Mouse (Mus musculus) gastrocnemius, postnatal 10 days (tissue): ENCODE measurements at regions not wholly inside any gene's neighbourhood (a gene's known extent, or its start where the extent isn't known, plus 50 kb on each side); places are given as distances from the start of the nearest gene placed in this dataset.

Experiments used
- DNase-seq: peaks from one replicate; pipeline ENCODE4 v3.0.0; 2021; ENCODE audit warnings: mixed read lengths

GRCm38 (mm10) chr5:111506821-111507220, 89.7 kb downstream of the Mn1 start:
- peak; percentile 53 for DNase-seq

GRCm38 (mm10) chr5:111507332-111507731, 90.2 kb downstream of the Mn1 start:
- DNase-seq, result no peak

GRCm38 (mm10) chr5:111509014-111509561, 91.9 kb downstream of the Mn1 start:
- peak; percentile 30 for DNase-seq

GRCm38 (mm10) chr5:111509575-111510057, 92.5 kb downstream of the Mn1 start:
- DNase-seq, result no peak

- no peak for DNase-seq
Observed at GRCm38 (mm10) chr5:111510183-111510878, 93.2 kb downstream of the Mn1 start.

GRCm38 (mm10) chr5:111510879-111511231, 93.7 kb downstream of the Mn1 start:
- no peak for DNase-seq

GRCm38 (mm10) chr5:111511982-111512381, 94.8 kb downstream of the Mn1 start:
- no peak for DNase-seq

- DNase-seq, result no peak
Observed at GRCm38 (mm10) chr5:111513976-111514375, 96.8 kb downstream of the Mn1 start.

- DNase-seq, result no peak
Observed at GRCm38 (mm10) chr5:111519059-111519458, 101.9 kb downstream of the Mn1 start.

- no peak for DNase-seq
Observed at GRCm38 (mm10) chr5:111519500-111520041, 102.4 kb downstream of the Mn1 start.

GRCm38 (mm10) chr5:111521866-111522265, 104.7 kb downstream of the Mn1 start:
- DNase-seq, result no peak

GRCm38 (mm10) chr5:111522586-111522985, 105.4 kb downstream of the Mn1 start:
- DNase-seq, result peak; percentile 60

- DNase-seq, result no peak
Observed at GRCm38 (mm10) chr5:111527741-111528140, 110.6 kb downstream of the Mn1 start.

- peak; percentile 39 for DNase-seq
Observed at GRCm38 (mm10) chr5:111529096-111529495, 111.9 kb downstream of the Mn1 start.

GRCm38 (mm10) chr5:111530628-111531524, 113.7 kb downstream of the Mn1 start:
- peak; percentile 48 for DNase-seq

- peak; percentile 28 for DNase-seq
Observed at GRCm38 (mm10) chr5:111532446-111533035, 115.4 kb downstream of the Mn1 start.

- peak; percentile 59 for DNase-seq
Observed at GRCm38 (mm10) chr5:111535978-111536377, 118.8 kb downstream of the Mn1 start.

GRCm38 (mm10) chr5:111538560-111539450, 121.6 kb downstream of the Mn1 start:
- no peak for DNase-seq

GRCm38 (mm10) chr5:111540486-111540885, 123.3 kb downstream of the Mn1 start:
- no peak for DNase-seq

- no peak for DNase-seq
Observed at GRCm38 (mm10) chr5:111542077-111542476, 124.9 kb downstream of the Mn1 start.
